ENCODE assay signal across 30 mouse cellular contexts in genomic region chr7:77327516-77327915, GRCm38 (mm10).
DNase-seq lines count a peak whose midpoint lies in the region; ATAC-seq lines count a peak whose summit lies in the region.
"Had no signal": no experiment of that assay in that cellular context is flagged by ENCODE, and none has a peak within 500 bp of the region (broad histone marks: within the 10 kb centered on the region; RNA-seq: fewer than 3 reads in every experiment).

No protein-coding gene starts in this region.

- no peak overlapping the region for H3K4me2 ChIP-seq in liver, embryonic 13.5 days
- H3K4me2 ChIP-seq in liver, embryonic 16.5 days (ENCODE audit: low read depth, low read length): no peak overlapping the region
- H3K4me2 ChIP-seq: embryonic facial prominence, embryonic 12.5 days; embryonic facial prominence, embryonic 15.5 days; forebrain, embryonic 12.5 days; forebrain, embryonic 15.5 days; heart, embryonic 13.5 days; hindbrain, embryonic 14.5 days had no signal

- peak; percentile 77 for ATAC-seq in liver, embryonic 13.5 days (ENCODE audit: low read depth)
- peak; percentile 73 for ATAC-seq in liver, embryonic 16.5 days (ENCODE audit: low read depth)
- ATAC-seq: forebrain, embryonic 15.5 days; hindbrain, postnatal 0 days; inflammation-experienced regulatory T-cells, adult 6 months; Patski had no signal

- peak; percentile 9 for DNase-seq in c-Kit-positive CD71-positive TER-119-positive erythroid progenitor cells, embryonic 14.5 days (ENCODE audit: low spot score)
- no peak for DNase-seq in liver, embryonic 13.5 days
- no peak for DNase-seq in gastrocnemius, adult 8-10 months (ENCODE audit: low spot score in 2 of 2)
- DNase-seq in embryo, embryonic 10 days (ENCODE audit: low spot score): no peak
- no peak for DNase-seq in cerebellum, adult 9-10 months
- DNase-seq: adrenal gland, postnatal 10 days; adrenal gland, postnatal 36 days; B cell, adult 2 months; cerebellum, adult 11 months; cerebellum, adult 2 months; cerebellum, postnatal 10 days; cerebellum, postnatal 36 days; gastrocnemius, postnatal 10 days; gastrocnemius, postnatal 36 days; heart, adult 2 months; heart, postnatal 14 days; heart, postnatal 4 days had no signal

- H3K27ac ChIP-seq in liver, embryonic 13.5 days: no peak overlapping the region
- no peak overlapping the region for H3K27ac ChIP-seq in liver, embryonic 16.5 days (ENCODE audit: low read length)
- H3K27ac ChIP-seq: embryonic facial prominence, embryonic 12.5 days; embryonic facial prominence, embryonic 15.5 days; forebrain, embryonic 12.5 days; forebrain, embryonic 15.5 days; heart, adult 2 months; heart, embryonic 10.5 days; heart, embryonic 13.5 days; hindbrain, embryonic 14.5 days; hindbrain, postnatal 0 days had no signal

- no peaks in the 10 kb centered on the region for H3K27me3 ChIP-seq in liver, embryonic 13.5 days
- no peaks in the 10 kb centered on the region for H3K27me3 ChIP-seq in liver, embryonic 16.5 days (ENCODE audit: control insufficient read depth, insufficient read depth, low read depth, low read length)
- H3K27me3 ChIP-seq: CH12.LX; embryonic facial prominence, embryonic 12.5 days; embryonic facial prominence, embryonic 15.5 days; forebrain, embryonic 12.5 days; forebrain, embryonic 15.5 days; heart, embryonic 13.5 days; Patski had no signal

- 30% methylated on average over 2 of the region's 2 CpGs for WGBS in liver, embryonic 13.5 days (ENCODE audit: insufficient replicate concordance)
- 25% methylated on average over 2 of the region's 2 CpGs for WGBS in liver, embryonic 16.5 days (ENCODE audit: insufficient replicate concordance)

- no peaks in the 10 kb centered on the region for H3K9me3 ChIP-seq in liver, embryonic 13.5 days (replicated peaks)
- no peaks in the 10 kb centered on the region for H3K9me3 ChIP-seq in liver, embryonic 16.5 days (replicated peaks; ENCODE audit: control insufficient read depth, low read length)
- H3K9me3 ChIP-seq: embryonic facial prominence, embryonic 12.5 days; embryonic facial prominence, embryonic 15.5 days; forebrain, embryonic 12.5 days; forebrain, embryonic 15.5 days; G1E; heart, embryonic 10.5 days; heart, embryonic 13.5 days had no signal

- no peaks in the 10 kb centered on the region for H3K4me1 ChIP-seq in liver, embryonic 13.5 days (replicated peaks)
- no peaks in the 10 kb centered on the region for H3K4me1 ChIP-seq in liver, embryonic 16.5 days (ENCODE audit: control insufficient read depth, low read depth, low read length)
- H3K4me1 ChIP-seq: embryonic facial prominence, embryonic 12.5 days; embryonic facial prominence, embryonic 15.5 days; forebrain, embryonic 12.5 days; forebrain, embryonic 15.5 days; heart, embryonic 10.5 days; heart, embryonic 13.5 days had no signal

- H3K36me3 ChIP-seq in liver, embryonic 13.5 days: no peaks in the 10 kb centered on the region
- H3K36me3 ChIP-seq in liver, embryonic 16.5 days (ENCODE audit: control insufficient read depth, insufficient read depth): no peaks in the 10 kb centered on the region
- H3K36me3 ChIP-seq: embryonic facial prominence, embryonic 12.5 days; embryonic facial prominence, embryonic 15.5 days; forebrain, embryonic 12.5 days; forebrain, embryonic 15.5 days; G1E; heart, embryonic 10.5 days; heart, embryonic 13.5 days had no signal

- no peak overlapping the region for H3K4me3 ChIP-seq in liver, embryonic 13.5 days (replicated peaks)
- no peak overlapping the region for H3K4me3 ChIP-seq in liver, embryonic 16.5 days (ENCODE audit: low read depth, low read length)
- H3K4me3 ChIP-seq: embryonic facial prominence, embryonic 12.5 days; embryonic facial prominence, embryonic 15.5 days; forebrain, embryonic 12.5 days; forebrain, embryonic 15.5 days; heart, adult 2 months; heart, embryonic 10.5 days; heart, embryonic 13.5 days had no signal

- H3K9ac ChIP-seq in liver, embryonic 13.5 days: no peak overlapping the region
- H3K9ac ChIP-seq in liver, embryonic 16.5 days (ENCODE audit: low read depth, low read length): no peak overlapping the region
- H3K9ac ChIP-seq: embryonic facial prominence, embryonic 12.5 days; embryonic facial prominence, embryonic 15.5 days; forebrain, embryonic 12.5 days; forebrain, embryonic 15.5 days; heart, embryonic 13.5 days; hindbrain, embryonic 14.5 days had no signal
